Mouse (Mus musculus): ENCODE measurements around the gene Pelo. TPM values are rescaled to one million over a fixed set of nuclear protein-coding genes. Genes with fewer than 3 reads are reported as not detected.

Gene Pelo
- polyA plus RNA-seq, 1 experiment = 3.8 TPM

Other genes with a start within 250 kb of the Pelo start
- gene Itga2, start 158.1 kb downstream of the Pelo start, polyA plus RNA-seq (2012; ENCODE audit: insufficient read depth, insufficient read length, missing spikeins) = 0.20 and 1.7 TPM in 2 replicates
- 5.0 and 6.2 TPM in 2 replicates for gene Gm49395, start 11.7 kb upstream of the Pelo start, polyA plus RNA-seq (2012; ENCODE audit: insufficient read depth, insufficient read length, missing spikeins)
- 19.8 and 21.6 TPM in 2 replicates for gene Itga1, start 11.8 kb upstream of the Pelo start, polyA plus RNA-seq (2012; ENCODE audit: insufficient read depth, insufficient read length, missing spikeins)

All from brown adipose tissue, adult 24 weeks (tissue).